Mouse (Mus musculus): ENCODE measurements around the gene Gm3646.

Gene Gm3646

GRCm38 (mm10) chr1:39805243-39805979 is at the start of gene Gm3646:
Gene Gm3646, minus strand, starts transcription at chr1:39805332.
- DNase-seq, result no peak

- DNase-seq, result no peak
Observed at GRCm38 (mm10) chr1:39847066-39847465, 41.9 kb upstream of the Gm3646 start.

- DNase-seq, result no peak
Observed at GRCm38 (mm10) chr1:39846031-39846550, 41.0 kb upstream of the Gm3646 start.

GRCm38 (mm10) chr1:39843328-39843727 is 38.2 kb upstream of the Gm3646 start:
- peak; percentile 14 to 19 for DNase-seq

- DNase-seq, result no peak
Observed at GRCm38 (mm10) chr1:39842218-39843007, 37.3 kb upstream of the Gm3646 start.

- DNase-seq, result peak; percentile 13 to 55
Observed at GRCm38 (mm10) chr1:39840856-39841255, 35.7 kb upstream of the Gm3646 start.

GRCm38 (mm10) chr1:39839838-39840237 is 34.7 kb upstream of the Gm3646 start:
- peak in 1 of 2 experiments; percentile 27 for DNase-seq

GRCm38 (mm10) chr1:39839217-39839616 is 34.1 kb upstream of the Gm3646 start:
- no peak for DNase-seq

- DNase-seq, result no peak
Observed at GRCm38 (mm10) chr1:39838487-39839169, 33.5 kb upstream of the Gm3646 start.

GRCm38 (mm10) chr1:39831594-39832039 is 26.5 kb upstream of the Gm3646 start:
- DNase-seq, result no peak

GRCm38 (mm10) chr1:39830786-39831593 is 25.9 kb upstream of the Gm3646 start:
- DNase-seq, result no peak

- no peak for DNase-seq
Observed at GRCm38 (mm10) chr1:39824902-39825301, 19.8 kb upstream of the Gm3646 start.

GRCm38 (mm10) chr1:39824240-39824639 is 19.1 kb upstream of the Gm3646 start:
- no peak for DNase-seq

GRCm38 (mm10) chr1:39819596-39819995 is 14.5 kb upstream of the Gm3646 start:
- DNase-seq, result no peak

GRCm38 (mm10) chr1:39815766-39816165 is 10.6 kb upstream of the Gm3646 start:
- no peak for DNase-seq

GRCm38 (mm10) chr1:39813067-39813466 is 7.9 kb upstream of the Gm3646 start:
- no peak for DNase-seq

GRCm38 (mm10) chr1:39804789-39805188 is 343 bp downstream of the Gm3646 start:
- DNase-seq, result no peak

GRCm38 (mm10) chr1:39802946-39803345 is 2.2 kb downstream of the Gm3646 start:
- no peak for DNase-seq

GRCm38 (mm10) chr1:39797496-39797895 is 7.6 kb downstream of the Gm3646 start:
- no peak for DNase-seq

GRCm38 (mm10) chr1:39796765-39797164 is 8.4 kb downstream of the Gm3646 start:
- DNase-seq, result no peak

GRCm38 (mm10) chr1:39784632-39785031 is 20.5 kb downstream of the Gm3646 start:
- DNase-seq, result no peak

GRCm38 (mm10) chr1:39781835-39782234 is 23.3 kb downstream of the Gm3646 start:
- no peak for DNase-seq
